Mouse (Mus musculus) liver, embryonic 14.5 days (tissue): Measurements from ENCODE around the gene Ccdc181. TPM values are rescaled to one million over a fixed set of nuclear protein-coding genes. Genes with fewer than 3 reads are reported as not detected.
"Not testable (repeated sequence)": the region's sequence is repeated elsewhere in the genome, so short reads cannot be mapped to it uniquely, and the experiment has no call there.

Source experiments
- ATAC-seq: fragments of 200-750 bp; cut with Nextera tagmentation; 2 replicates; pipeline ENCODE4 v1.8.0; 2017; ENCODE audit warnings: moderate number of reproducible peaks, mild to moderate bottlenecking, moderate library complexity; ENCODE audit not compliant: insufficient read depth
- DNase-seq, 3 experiments: peaks; one replicate each; pipeline ENCODE4 v3.0.0-alpha.2; 2012 to 2013; ENCODE audit warnings: low read depth in 3 of 3, low spot score in 3 of 3
- H3K27ac ChIP-seq: fragments of 300-500 bp; sonication (generic); 2 replicates; pipeline ENCODE4 v1.5.1; 2014; ENCODE audit warnings: moderate library complexity, mild to moderate bottlenecking, control low read depth, inconsistent platforms
- H3K27me3 ChIP-seq: fragments of 300-500 bp; sonication (generic); 2 replicates; pipeline ENCODE4 v1.6.1; 2014; ENCODE audit warnings: mild to moderate bottlenecking, low read length, moderate library complexity; ENCODE audit not compliant: control insufficient read depth, insufficient read depth
- H3K36me3 ChIP-seq: fragments of 300-500 bp; sonication (generic); replicated peaks from 2 replicates; pipeline ENCODE4 v1.6.1; 2014; ENCODE audit warnings: low read depth; ENCODE audit not compliant: control insufficient read depth, insufficient read depth
- H3K4me1 ChIP-seq, 2 experiments: fragments of 200-500 bp in 1 of 2; fragments of 300-500 bp in 1 of 2; sonication (generic) in 1 of 2; replicated peaks; 2 replicates each; pipeline ENCODE4 v1.6.1; 2012 to 2014; ENCODE audit warnings: antibody characterized with exemption in 1 of 2, inconsistent platforms in 1 of 2, low read length in 1 of 2; ENCODE audit not compliant: control insufficient read depth in 2 of 2, insufficient read depth in 2 of 2
- H3K4me2 ChIP-seq: fragments of 300-500 bp; sonication (generic); 2 replicates; pipeline ENCODE4 v1.6.1; 2014; ENCODE audit warnings: low read depth, mild to moderate bottlenecking, control low read depth, moderate library complexity
- H3K4me3 ChIP-seq, 2 experiments: fragments of 200-500 bp in 1 of 2; fragments of 300-500 bp in 1 of 2; sonication (generic) in 1 of 2; 2 replicates each; pipeline ENCODE4 v1.5.1; 2012 to 2014; ENCODE audit warnings: low read depth in 2 of 2, low read length in 2 of 2, mild to moderate bottlenecking in 2 of 2, control low read depth in 1 of 2, inconsistent platforms in 1 of 2, moderate library complexity in 1 of 2; ENCODE audit not compliant: insufficient read depth in 1 of 2
- H3K9ac ChIP-seq: fragments of 300-500 bp; sonication (generic); replicated peaks from 2 replicates; pipeline ENCODE4 v1.6.1; 2014; ENCODE audit warnings: mild to moderate bottlenecking, control low read depth, moderate library complexity
- H3K9me3 ChIP-seq: fragments of 300-500 bp; sonication (generic); 2 replicates; pipeline ENCODE4 v1.6.1; 2016; ENCODE audit warnings: low read length, mixed read lengths; ENCODE audit not compliant: control insufficient read depth
- CTCF ChIP-seq: IDR thresholded peaks from 2 replicates; pipeline ENCODE4 v1.5.1; 2016; ENCODE audit warnings: antibody characterized with exemption, low read depth, control low read depth
- EP300 ChIP-seq: IDR thresholded peaks from 2 replicates; pipeline ENCODE4 v1.6.1; 2016; ENCODE audit warnings: antibody characterized with exemption, low read depth
- WGBS: fragments of 180-500 bp; shearing (Covaris S2); extraction: QIAGEN DNeasy Blood & Tissue Kit; methylation state at CpG from one replicate; pipeline ENCODE4 v1.1.7; 2014; ENCODE audit not compliant: insufficient replicate concordance; 5-methylcytosine and 5-hydroxymethylcytosine counted together
- polyA plus RNA-seq, 2 experiments: library from polyadenylated mRNA; depleted of rRNA in 1 of 2; stranded (reverse) in 1 of 2; unstranded in 1 of 2; fragments of >200 nt; fragmentation: Nextera tagmentation in 1 of 2; extraction: Ambion mirVana in 1 of 2; gene quantifications; 2 replicates each; pipeline versions ENCODE4 v1.2.1 to v1.2.3; 2012 to 2014

The Ccdc181 gene
- polyA plus RNA-seq (2012; rRNA removed) (0.80 and 1.8 TPM in 2 replicates), polyA plus RNA-seq (2014; fragmentation: Nextera tagmentation; extraction: Ambion mirVana) (2.3 and 3.7 TPM in 2 replicates)

GRCm38 (mm10) chr1:164275455-164275954 is at the start of gene Ccdc181:
TSS of gene Ccdc181 (plus strand) at chr1:164275585.
- DNase-seq = peak; percentile 91 to 93 (median 92)
- WGBS = under 1% methylated on average over 31 of the region's 31 CpGs
- peak; percentile 100 for ATAC-seq

GRCm38 (mm10) chr1:164231937-164232570 is 43.3 kb upstream of the Ccdc181 start:
- not testable (repeated sequence) for H3K27me3 ChIP-seq, H3K4me1 ChIP-seq

More at GRCm38 (mm10) chr1:164275455-164275954, at the start of gene Ccdc181:
- peak within 1 kb of the TSS; percentile 94 for H3K4me2 ChIP-seq
- no peaks in the 10 kb centered on the region for H3K36me3 ChIP-seq
- peak within 1 kb of the TSS; percentile 70 to 97 for H3K4me3 ChIP-seq
- H3K9me3 ChIP-seq = no peaks in the 10 kb centered on the region
- H3K9ac ChIP-seq = peak within 1 kb of the TSS; percentile 72
- H3K27me3 ChIP-seq = no peaks in the 10 kb centered on the region
- TF ChIP-seq EP300 = no peak
- 0 out of 2 replicates have a peak, but pooled peaks have one; percentile 21 for TF ChIP-seq CTCF
- peak within 1 kb of the TSS; percentile 33 for H3K27ac ChIP-seq
- H3K4me1 ChIP-seq = peaks cover 0 to 5% of the 10 kb centered on the region in 2 experiments; a peak in 1 of 4 replicates

GRCm38 (mm10) chr1:164233447-164233846 is 41.9 kb upstream of the Ccdc181 start:
- Histone ChIP-seq H3K27me3 (no peaks in the 10 kb centered on the region), H3K27ac (no peak overlapping the region), H3K4me3 (no peak overlapping the region), H3K9me3 (no peaks in the 10 kb centered on the region), H3K4me1 (peaks cover 0 to 3% of the 10 kb centered on the region in 2 experiments; a peak in 1 of 4 replicates), H3K9ac (no peak overlapping the region), H3K4me2 (no peak overlapping the region), H3K36me3 (no peaks in the 10 kb centered on the region)
- WGBS = 39% methylated on average over 1 of the region's 1 CpGs
- DNase-seq (no peak), ATAC-seq (peak; percentile 13; the same call in 1 of the 2 replicates)
- TF ChIP-seq EP300 = no peak
- no peak for TF ChIP-seq CTCF

More at GRCm38 (mm10) chr1:164231937-164232570, 43.3 kb upstream of the Ccdc181 start:
- H3K36me3 ChIP-seq, DNase-seq, ATAC-seq, H3K4me3 ChIP-seq, H3K9me3 ChIP-seq, H3K4me2 ChIP-seq, H3K9ac ChIP-seq, H3K27ac ChIP-seq: not testable (repeated sequence)
- 91% methylated on average over 2 of the region's 4 CpGs for WGBS

- DNase-seq (peak in 1 of 3 experiments; percentile 20), ATAC-seq (peak; percentile 54; the same call in 1 of the 2 replicates)
- H3K36me3 ChIP-seq = no peaks in the 10 kb centered on the region
- H3K9me3 ChIP-seq = no peaks in the 10 kb centered on the region
- no peak for TF ChIP-seq EP300
- TF ChIP-seq CTCF = no peak
- no peaks in the 10 kb centered on the region for H3K27me3 ChIP-seq
- H3K9ac ChIP-seq = no peak overlapping the region
- H3K4me3 ChIP-seq = no peak overlapping the region
- H3K4me2 ChIP-seq = no peak overlapping the region
- no peak overlapping the region for H3K27ac ChIP-seq
- 57% methylated on average over 7 of the region's 7 CpGs for WGBS
- H3K4me1 ChIP-seq = peaks cover 0 to 3% of the 10 kb centered on the region in 2 experiments; a peak in 1 of 4 replicates
Measured at GRCm38 (mm10) chr1:164235078-164235477, 40.3 kb upstream of the Ccdc181 start.

GRCm38 (mm10) chr1:164236078-164236477 is 39.3 kb upstream of the Ccdc181 start:
- WGBS = 55% methylated on average over 7 of the region's 7 CpGs

More at GRCm38 (mm10) chr1:164236078-164236477, 39.3 kb upstream of the Ccdc181 start:
- no peak overlapping the region for H3K27ac ChIP-seq
- TF ChIP-seq CTCF (no peak), EP300 (no peak)
- H3K9me3 ChIP-seq = no peaks in the 10 kb centered on the region
- H3K4me1 ChIP-seq = peaks cover 0 to 3% of the 10 kb centered on the region in 2 experiments; a peak in 1 of 4 replicates
- no peak overlapping the region for H3K4me2 ChIP-seq
- DNase-seq (no peak), ATAC-seq (no peak)
- no peak overlapping the region for H3K4me3 ChIP-seq
- H3K36me3 ChIP-seq = no peaks in the 10 kb centered on the region
- no peaks in the 10 kb centered on the region for H3K27me3 ChIP-seq
- H3K9ac ChIP-seq = no peak overlapping the region
